Mouse (Mus musculus) forebrain, embryonic 10.5 days (tissue): ENCODE measurements around the gene Hsdl2. TPM values are rescaled to one million over a fixed set of nuclear protein-coding genes. Genes with fewer than 3 reads are reported as not detected.
A peak's percentile ranks its signal among the peaks of the same experiment; 100 is the strongest.
"Not testable (repeated sequence)": the region's sequence is repeated elsewhere in the genome, so short reads cannot be mapped to it uniquely, and the experiment has no call there.

Experiments
- DNase-seq: peaks from one replicate; pipeline ENCODE4 v3.0.0-alpha.2; 2017; ENCODE audit warnings: low spot score; ENCODE audit errors: extremely low spot score
- H3K27ac ChIP-seq: fragments of 300-500 bp; sonication (generic); 2 replicates; pipeline ENCODE4 v1.5.1; 2016; ENCODE audit warnings: mild to moderate bottlenecking
- H3K27me3 ChIP-seq: fragments of 300-500 bp; sonication (generic); 2 replicates; pipeline ENCODE4 v1.6.1; 2016; ENCODE audit warnings: mild to moderate bottlenecking; ENCODE audit not compliant: poor library complexity, severe bottlenecking
- H3K36me3 ChIP-seq: fragments of 300-500 bp; sonication (generic); replicated peaks from 2 replicates; pipeline ENCODE4 v1.6.1; 2016; ENCODE audit warnings: mild to moderate bottlenecking, moderate library complexity
- H3K4me1 ChIP-seq: fragments of 300-500 bp; sonication (generic); 2 replicates; pipeline ENCODE4 v1.6.1; 2016
- H3K4me3 ChIP-seq: fragments of 300-500 bp; sonication (generic); 2 replicates; pipeline ENCODE4 v1.5.1; 2016; ENCODE audit warnings: mild to moderate bottlenecking, moderate library complexity
- H3K9me3 ChIP-seq: fragments of 300-500 bp; sonication (generic); 2 replicates; pipeline ENCODE4 v1.6.1; 2016; ENCODE audit warnings: mild to moderate bottlenecking, moderate library complexity
- WGBS: fragments of 180-500 bp; shearing (Covaris S2); methylation state at CpG from one replicate; pipeline ENCODE4 v1.1.7; 2016; 5-methylcytosine and 5-hydroxymethylcytosine counted together
- polyA plus RNA-seq: library from polyadenylated mRNA; unstranded; fragments of >200 nt; fragmentation: Nextera tagmentation; extraction: Ambion mirVana; gene quantifications from 2 replicates; pipeline ENCODE4 v1.2.1, GENCODE M21; 2016

The Hsdl2 gene
- polyA plus RNA-seq, 1 experiment from 2014 or later = 18.8 TPM

DNA sequence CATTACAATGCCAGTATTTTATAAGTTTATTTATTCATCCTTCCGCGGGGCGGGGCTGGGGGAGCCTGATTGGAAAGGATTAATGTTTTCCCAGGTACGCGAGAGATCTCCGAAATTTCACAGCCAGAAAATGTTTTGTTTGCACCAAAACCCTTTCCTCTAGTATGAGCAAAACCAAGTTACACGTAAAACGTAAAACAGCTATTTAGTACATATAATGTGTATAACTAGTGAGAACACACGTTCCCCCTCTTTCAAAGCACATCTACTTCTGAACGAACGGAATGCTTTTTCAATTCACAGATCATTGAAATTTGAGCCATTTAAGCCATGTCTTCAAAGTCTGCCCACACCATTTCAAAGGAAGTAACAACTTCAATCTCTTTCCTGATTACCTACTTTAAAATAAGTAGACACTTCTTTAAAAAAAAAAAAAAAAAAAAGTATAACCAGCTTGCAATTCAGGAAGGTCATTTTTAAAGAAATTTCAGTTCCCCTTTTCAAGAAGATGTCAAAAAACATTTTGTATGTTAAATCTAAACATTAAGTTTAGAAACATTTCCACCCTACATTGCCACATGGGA, 31.3 kb upstream of the Hsdl2 start:
- no peak for DNase-seq
- Histone ChIP-seq H3K4me1 (peaks cover 26% of the 10 kb centered on the region), H3K27me3 (peaks cover 21% of the 10 kb centered on the region), H3K4me3 (peak overlapping the region; percentile 81), H3K9me3 (no peaks in the 10 kb centered on the region), H3K36me3 (no peaks in the 10 kb centered on the region), H3K27ac (peak overlapping the region; percentile 92)
- 15% methylated on average over 11 of the region's 11 CpGs for WGBS

DNA sequence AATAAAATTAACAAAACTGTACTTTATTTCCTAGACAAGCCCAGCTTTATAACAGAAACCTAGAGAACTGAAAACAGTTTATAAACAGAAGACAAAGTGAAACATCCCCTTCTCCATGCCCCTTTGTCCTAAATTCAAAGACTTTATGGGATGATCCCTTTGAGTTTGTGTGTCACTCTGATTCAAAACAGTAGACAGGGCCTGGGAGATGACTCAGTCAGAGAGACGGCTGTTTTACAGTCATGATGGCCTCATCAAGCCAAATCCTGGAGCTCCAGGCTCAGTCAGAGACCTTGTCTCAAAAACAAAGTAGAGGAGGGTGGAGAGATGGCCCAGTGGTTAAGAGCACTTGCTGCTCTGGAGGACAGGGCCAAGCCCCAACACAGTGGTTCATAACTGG, 29.5 kb upstream of the Hsdl2 start:
- no peaks in the 10 kb centered on the region for H3K9me3 ChIP-seq
- no peak overlapping the region for H3K4me3 ChIP-seq
- peaks cover 14% of the 10 kb centered on the region for H3K27me3 ChIP-seq
- WGBS = 82% methylated on average over 1 of the region's 1 CpGs
- H3K36me3 ChIP-seq = no peaks in the 10 kb centered on the region
- H3K4me1 ChIP-seq = peaks cover 24% of the 10 kb centered on the region
- DNase-seq = no peak
- H3K27ac ChIP-seq = no peak overlapping the region

DNA sequence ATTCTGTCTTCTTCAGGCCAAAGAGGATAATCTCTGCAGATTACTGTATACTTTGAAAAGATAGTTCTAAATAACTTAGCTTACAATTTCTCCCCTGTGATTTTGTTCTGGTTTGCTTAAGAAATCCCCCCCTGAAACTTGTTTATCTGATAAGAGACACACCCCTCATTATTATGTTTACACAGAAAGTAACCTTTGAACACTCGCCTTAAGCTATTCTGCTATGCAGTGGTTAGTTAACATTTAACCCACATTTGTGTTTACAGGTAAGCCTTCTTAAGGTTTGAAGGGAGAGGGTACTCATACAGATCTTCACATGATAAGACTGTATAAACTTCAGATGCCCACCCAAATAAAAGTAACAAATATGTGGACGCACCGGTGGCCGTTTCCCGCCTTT, 28.5 kb upstream of the Hsdl2 start:
- DNase-seq = no peak
- peaks cover 16% of the 10 kb centered on the region for H3K4me1 ChIP-seq
- H3K4me3 ChIP-seq = no peak overlapping the region
- no peaks in the 10 kb centered on the region for H3K36me3 ChIP-seq
- WGBS = 91% methylated on average over 5 of the region's 5 CpGs
- no peaks in the 10 kb centered on the region for H3K9me3 ChIP-seq
- peaks cover 5% of the 10 kb centered on the region for H3K27me3 ChIP-seq
- no peak overlapping the region for H3K27ac ChIP-seq

DNA sequence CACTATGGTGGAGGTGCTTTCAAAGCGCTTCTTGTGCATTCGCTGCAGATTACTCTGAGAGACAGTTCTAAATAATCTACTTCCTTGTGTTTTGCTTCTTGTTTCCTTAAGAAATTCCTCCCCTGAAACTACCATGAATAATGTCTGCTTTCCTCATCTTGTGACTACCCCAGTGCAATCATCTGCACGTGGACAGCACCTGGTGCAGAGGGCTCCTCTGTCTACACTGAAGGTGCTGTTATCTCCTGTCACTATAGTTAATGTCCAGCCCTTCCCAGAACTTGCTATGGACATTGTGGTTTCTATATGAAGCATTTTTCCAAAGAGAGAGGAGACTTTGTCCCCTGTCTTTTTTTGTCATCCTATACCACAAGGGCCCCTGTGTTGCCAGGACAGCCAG, 27.8 kb upstream of the Hsdl2 start:
- WGBS = 81% methylated on average over 3 of the region's 3 CpGs
- Histone ChIP-seq H3K9me3 (no peaks in the 10 kb centered on the region), H3K4me1 (peaks cover 12% of the 10 kb centered on the region), H3K36me3 (no peaks in the 10 kb centered on the region), H3K27ac (no peak overlapping the region), H3K4me3 (no peak overlapping the region), H3K27me3 (peaks cover 5% of the 10 kb centered on the region; the same call in 1 of the 2 replicates)
- no peak for DNase-seq

DNA sequence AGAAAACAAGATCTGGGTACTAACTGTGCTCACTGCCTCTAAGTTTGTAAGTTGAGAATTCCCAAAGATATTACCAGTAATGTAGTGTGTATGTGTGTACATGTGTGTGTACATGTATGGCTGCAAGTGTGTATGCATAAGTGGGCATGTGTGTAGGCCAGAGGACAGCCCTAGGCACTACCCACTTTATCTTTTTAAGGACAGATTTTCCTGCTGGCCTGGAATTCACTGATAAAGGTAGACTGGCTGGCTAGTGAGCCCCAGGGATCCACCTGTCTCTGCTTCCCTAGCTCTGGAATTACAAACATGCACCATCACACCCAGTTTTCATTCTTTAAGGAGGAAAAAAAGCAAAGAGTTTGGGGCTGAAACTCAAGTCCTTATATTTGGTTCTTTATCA, 26.2 kb upstream of the Hsdl2 start:
- Histone ChIP-seq H3K36me3 (no peaks in the 10 kb centered on the region), H3K9me3 (no peaks in the 10 kb centered on the region), H3K4me1 (no peaks in the 10 kb centered on the region), H3K27me3 (peaks cover 5% of the 10 kb centered on the region; the same call in 1 of the 2 replicates), H3K27ac (no peak overlapping the region), H3K4me3 (no peak overlapping the region)
- DNase-seq = no peak

DNA sequence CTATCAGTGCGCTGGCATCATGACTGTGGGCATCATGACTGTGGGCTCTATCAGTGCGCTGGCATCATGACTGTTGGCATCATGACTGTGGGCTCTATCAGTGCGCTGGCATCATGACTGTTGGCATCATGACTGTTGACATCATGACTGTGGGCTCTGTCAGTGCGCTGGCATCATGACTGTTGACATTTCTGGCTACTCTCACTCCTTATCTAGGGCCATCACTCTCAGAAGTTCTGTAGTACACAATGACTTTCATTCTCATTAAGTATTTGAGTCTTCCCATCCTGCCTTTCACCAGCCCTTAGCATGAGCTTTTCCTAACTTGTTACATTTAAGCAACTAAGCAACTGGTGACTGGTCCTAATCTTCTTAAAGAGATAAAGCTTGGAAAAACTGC, 24.0 kb upstream of the Hsdl2 start:
- WGBS = 96% methylated on average over 4 of the region's 4 CpGs
- not testable (repeated sequence) for H3K4me1 ChIP-seq, H3K9me3 ChIP-seq, H3K36me3 ChIP-seq, H3K27me3 ChIP-seq, H3K4me3 ChIP-seq, DNase-seq, H3K27ac ChIP-seq

DNA sequence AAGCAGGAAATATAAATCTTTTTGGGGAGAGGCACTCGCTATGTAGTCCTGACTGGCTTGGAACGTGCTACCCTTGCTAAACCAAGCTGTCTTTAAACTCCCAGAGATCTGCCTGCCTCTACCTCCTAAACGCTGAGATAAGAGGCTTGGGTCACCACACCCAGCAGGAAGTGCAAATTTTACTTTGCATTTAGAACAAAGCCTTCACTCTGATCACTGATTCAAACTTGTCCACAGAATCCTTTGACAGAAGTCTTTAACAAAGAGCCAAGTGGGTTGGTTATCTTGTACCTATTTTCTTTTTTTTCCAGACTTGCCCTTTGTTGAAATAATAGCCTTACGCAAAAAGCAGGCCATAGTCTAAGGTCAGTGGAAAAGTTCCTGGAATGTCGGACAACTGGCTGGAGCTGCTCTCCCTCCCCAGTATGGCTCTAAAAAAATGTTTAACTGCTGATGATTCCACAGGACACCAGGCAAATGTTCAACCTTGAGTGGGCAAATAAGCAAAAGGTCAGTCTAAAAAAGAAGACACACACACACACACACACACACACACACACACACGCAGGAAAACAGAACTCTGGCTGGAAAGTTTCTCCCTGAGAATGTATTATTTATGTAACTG, 23.2 kb upstream of the Hsdl2 start:
- H3K36me3 ChIP-seq = no peaks in the 10 kb centered on the region
- H3K27ac ChIP-seq = no peak overlapping the region
- no peak for DNase-seq
- H3K4me3 ChIP-seq = no peak overlapping the region
- WGBS = 77% methylated on average over 6 of the region's 6 CpGs
- H3K4me1 ChIP-seq = no peaks in the 10 kb centered on the region
- no peaks in the 10 kb centered on the region for H3K9me3 ChIP-seq
- H3K27me3 ChIP-seq = no peaks in the 10 kb centered on the region

DNA sequence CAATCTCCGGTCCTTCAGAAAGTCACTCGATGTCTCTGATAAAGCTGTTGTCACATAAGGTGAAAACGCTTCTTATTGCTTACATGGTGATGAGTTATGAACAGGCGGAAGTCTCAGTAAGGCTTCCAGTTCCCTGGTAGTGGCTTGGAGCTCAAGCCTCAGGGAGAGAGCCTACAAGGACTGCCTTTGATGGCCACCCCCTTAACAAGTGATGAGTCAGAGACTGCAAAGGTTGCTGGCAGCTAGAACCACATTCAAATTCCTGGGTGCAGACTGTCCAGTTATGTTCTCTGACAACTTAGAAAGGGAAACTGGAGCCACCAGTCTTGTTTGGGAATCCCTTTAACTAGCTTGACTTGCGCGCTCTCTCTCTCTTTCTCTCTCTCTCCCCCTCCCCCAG, 21.2 kb upstream of the Hsdl2 start:
- Histone ChIP-seq H3K4me1 (no peaks in the 10 kb centered on the region), H3K27me3 (no peaks in the 10 kb centered on the region), H3K27ac (no peak overlapping the region), H3K9me3 (no peaks in the 10 kb centered on the region), H3K36me3 (no peaks in the 10 kb centered on the region), H3K4me3 (no peak overlapping the region)
- WGBS = 93% methylated on average over 6 of the region's 6 CpGs
- no peak for DNase-seq

DNA sequence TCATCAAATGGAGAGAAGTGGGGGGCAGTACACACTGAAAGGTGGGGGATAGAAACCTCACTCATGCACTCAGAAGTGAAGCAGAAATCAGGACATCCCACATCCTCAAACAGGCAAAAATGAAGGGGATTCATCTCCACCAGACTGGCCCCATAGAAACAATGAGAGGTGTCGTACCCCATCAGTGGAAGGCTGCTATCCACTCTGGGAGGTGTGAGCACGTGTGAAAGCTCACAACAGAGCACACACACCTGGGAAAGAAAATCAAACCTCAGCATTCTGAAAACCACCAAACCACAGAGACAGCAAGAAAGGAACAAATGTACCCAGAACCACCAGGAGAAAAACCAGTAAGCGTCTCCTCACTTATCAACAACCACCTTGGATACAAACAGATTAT, 17.2 kb upstream of the Hsdl2 start:
- Histone ChIP-seq H3K9me3 (no peaks in the 10 kb centered on the region; the same call in 1 of the 2 replicates), H3K4me3 (no peak overlapping the region), H3K27ac (no peak overlapping the region), H3K27me3 (no peaks in the 10 kb centered on the region), H3K4me1 (no peaks in the 10 kb centered on the region), H3K36me3 (no peaks in the 10 kb centered on the region)
- DNase-seq = no peak
- 79% methylated on average over 3 of the region's 3 CpGs for WGBS

DNA sequence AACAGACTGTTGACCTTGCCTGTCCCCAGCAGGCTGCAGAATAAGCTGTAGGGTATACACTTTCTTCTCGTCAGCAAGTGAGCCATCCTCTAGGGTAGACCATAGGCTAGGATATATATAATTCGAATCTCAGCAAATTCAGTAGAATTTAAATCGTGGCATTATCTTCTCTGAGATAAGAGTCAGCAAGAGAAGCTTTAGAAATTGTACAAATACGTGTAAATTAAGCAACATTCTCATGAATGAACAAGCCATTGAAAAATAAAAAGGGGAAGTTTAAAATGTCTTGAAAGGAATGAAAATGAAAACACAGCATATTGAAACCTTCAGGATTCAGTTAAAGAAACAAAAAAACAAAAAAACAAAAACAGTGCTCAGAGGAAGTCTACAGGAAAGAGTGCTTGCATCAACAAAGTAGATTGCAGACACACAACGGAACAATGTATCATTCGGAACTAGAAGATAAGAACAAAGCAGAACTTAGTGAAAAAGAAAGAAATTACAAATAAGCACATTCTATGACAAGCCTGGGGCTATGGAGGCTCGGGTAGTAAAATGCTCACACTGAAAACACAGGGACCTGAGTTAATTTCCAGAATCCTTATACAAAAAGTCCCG, 15.7 kb upstream of the Hsdl2 start:
- DNase-seq = no peak
- no peaks in the 10 kb centered on the region for H3K36me3 ChIP-seq
- no peak overlapping the region for H3K27ac ChIP-seq
- no peak overlapping the region for H3K4me3 ChIP-seq
- 79% methylated on average over 8 of the region's 8 CpGs for WGBS
- no peaks in the 10 kb centered on the region for H3K4me1 ChIP-seq
- H3K9me3 ChIP-seq = no peaks in the 10 kb centered on the region; the same call in 1 of the 2 replicates
- H3K27me3 ChIP-seq = no peaks in the 10 kb centered on the region

DNA sequence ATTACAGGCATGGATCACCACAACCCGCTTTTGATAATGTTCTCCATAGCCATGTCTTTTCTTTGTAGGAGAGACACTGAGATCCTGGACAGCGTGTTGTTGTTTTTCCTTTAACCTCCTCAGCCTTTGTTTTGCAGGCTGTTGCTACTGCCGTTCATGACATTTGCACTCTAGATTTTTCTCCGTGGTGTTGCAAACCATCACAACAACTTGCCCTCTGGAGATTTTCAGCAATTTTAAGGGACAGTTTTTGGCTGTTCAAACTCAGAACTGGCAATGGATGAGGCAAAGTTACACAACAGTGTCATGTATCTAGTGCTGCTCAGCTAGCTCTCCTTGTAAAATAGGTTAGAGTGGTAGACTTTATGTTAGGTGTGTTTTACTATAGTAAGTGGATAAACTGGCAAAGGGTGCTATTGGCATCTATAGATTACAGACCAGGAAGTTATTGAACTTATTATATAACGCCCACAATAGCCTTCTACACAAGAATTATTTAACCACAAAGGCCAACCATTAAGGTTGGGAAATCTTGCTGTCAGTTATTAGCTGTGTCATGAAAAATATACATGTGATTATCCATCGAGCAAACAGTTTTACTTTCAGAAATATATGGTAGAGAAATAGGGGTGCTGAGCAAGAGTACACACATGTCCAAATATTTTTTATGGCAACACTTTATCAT, 13.6 kb upstream of the Hsdl2 start:
- DNase-seq = no peak
- H3K9me3 ChIP-seq = no peaks in the 10 kb centered on the region; the same call in 1 of the 2 replicates
- H3K4me1 ChIP-seq = no peaks in the 10 kb centered on the region
- H3K36me3 ChIP-seq = no peaks in the 10 kb centered on the region
- no peaks in the 10 kb centered on the region for H3K27me3 ChIP-seq
- no peak overlapping the region for H3K4me3 ChIP-seq
- 88% methylated on average over 6 of the region's 6 CpGs for WGBS
- H3K27ac ChIP-seq = no peak overlapping the region

DNA sequence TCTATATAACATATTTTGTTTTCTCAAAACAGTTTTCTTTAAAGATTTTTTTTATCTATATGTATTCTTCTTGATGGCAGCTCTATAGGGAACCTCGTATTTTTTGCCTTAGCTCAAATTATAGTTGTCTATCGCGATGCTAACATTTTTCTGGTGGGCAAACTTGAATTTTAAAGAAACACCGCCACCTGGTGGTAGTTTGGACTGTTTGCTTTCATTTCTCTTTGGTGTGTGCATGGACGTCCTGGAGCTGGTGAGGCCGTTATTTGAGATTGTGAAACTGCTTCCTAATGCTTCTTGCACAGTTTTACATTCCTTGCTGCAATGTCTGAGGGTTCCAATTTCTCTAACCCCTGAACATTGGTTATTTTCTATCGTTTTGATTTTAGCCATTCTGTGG, 11.8 kb upstream of the Hsdl2 start:
- Histone ChIP-seq H3K27me3 (no peaks in the 10 kb centered on the region), H3K4me1 (no peaks in the 10 kb centered on the region), H3K27ac (no peak overlapping the region), H3K4me3 (no peak overlapping the region), H3K36me3 (no peaks in the 10 kb centered on the region), H3K9me3 (no peaks in the 10 kb centered on the region; the same call in 1 of the 2 replicates)
- peak; percentile 62 for DNase-seq
- WGBS = 11% methylated on average over 7 of the region's 7 CpGs

DNA sequence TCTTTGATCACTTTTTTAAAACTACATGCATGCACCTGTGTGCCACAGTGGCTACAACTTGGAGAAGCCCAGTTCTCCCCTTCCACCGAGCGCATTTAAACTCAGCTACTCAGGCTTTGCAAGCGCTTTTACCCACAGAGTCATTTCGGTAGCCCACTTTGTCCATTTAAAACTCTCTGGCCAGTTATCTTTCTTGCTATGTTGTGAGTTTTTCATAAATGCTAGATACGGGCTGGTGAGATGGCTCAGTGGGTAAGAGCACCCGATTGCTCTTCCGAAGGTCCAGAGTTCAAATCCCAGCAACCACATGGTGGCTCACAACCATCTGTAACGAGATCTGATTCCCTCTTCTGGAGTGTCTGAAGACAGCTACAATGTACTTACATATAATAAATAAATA, 10.8 kb upstream of the Hsdl2 start:
- H3K9me3 ChIP-seq, DNase-seq, H3K27ac ChIP-seq, H3K4me3 ChIP-seq, H3K4me1 ChIP-seq, H3K36me3 ChIP-seq, H3K27me3 ChIP-seq: not testable (repeated sequence)
- WGBS = 94% methylated on average over 8 of the region's 8 CpGs
